In the genomic region with DNA sequence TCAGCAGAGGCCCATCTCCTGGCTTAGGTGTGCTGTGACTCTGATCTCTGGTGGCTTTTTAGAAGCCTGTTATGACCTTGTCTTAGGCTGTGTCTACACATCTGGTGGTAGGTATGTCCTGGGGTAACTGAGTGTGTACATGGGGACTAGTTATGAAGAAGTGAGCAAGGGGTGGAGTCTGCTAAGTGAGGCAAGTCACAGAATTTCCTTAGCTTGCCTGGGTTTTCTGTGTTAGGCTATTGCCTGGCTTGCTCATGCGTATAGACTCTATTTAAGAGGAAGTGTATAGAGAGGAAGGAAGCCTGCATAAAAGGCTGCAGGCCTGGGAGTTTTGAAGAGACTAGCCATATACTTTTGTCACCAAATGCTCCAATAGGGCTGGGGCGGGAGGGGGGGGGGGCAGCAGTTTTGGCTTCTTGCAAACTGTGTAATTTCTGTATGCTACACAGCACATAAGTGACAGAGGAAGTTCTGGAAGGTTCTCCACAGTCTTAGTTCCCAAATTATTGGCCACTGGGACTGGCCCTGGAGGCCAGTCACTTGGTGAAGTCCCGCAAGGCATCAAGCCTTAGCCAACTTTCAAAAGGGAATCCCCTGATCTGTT, we compare ENCODE assay signal across 8 mouse cellular contexts. TPM values are rescaled to one million over a fixed set of nuclear protein-coding genes. Genes with fewer than 3 reads are reported as not detected.
A peak's percentile ranks its signal among the peaks of the same experiment; 100 is the strongest.
DNase-seq lines count a peak whose midpoint lies in the region; ATAC-seq and TF ChIP-seq lines count a peak whose summit lies in the region.

No protein-coding gene starts in this region.

- no peak; the same call in 1 of the 2 replicates for TF ChIP-seq EP300 in CH12.LX (IDR thresholded peaks at IDR 0.05; ENCODE audit: low read length)

- DNase-seq in CH12.LX (ENCODE audit: extremely low read depth): peak; percentile 93
- peak; percentile 57 for DNase-seq in c-Kit-positive CD71-negative TER-119-negative erythroid progenitor cells, embryonic 14.5 days (ENCODE audit: low read depth)
- DNase-seq in lung, embryonic 14.5 days: peak; percentile 42
- DNase-seq in urinary bladder, postnatal 25 days (ENCODE audit: low spot score): no peak
- DNase-seq in frontal cortex, adult 2 months (ENCODE audit: extremely low spot score in 1 of 2, low spot score in 1 of 2): no peak
- no peak for DNase-seq in left cerebral cortex, adult 11 months (ENCODE audit: low spot score)

- ATAC-seq in hematopoietic stem cell, adult 5-6 weeks (replicated peaks in 1 of 2; ENCODE audit: insufficient read depth in 1 of 2, low FRiP score in 2 of 2, low TSS enrichment in 1 of 2, low read depth in 1 of 2, poor library complexity in 2 of 2, severe bottlenecking in 2 of 2): peak; percentile 51 to 69
- ATAC-seq in lung, embryonic 14.5 days (ENCODE audit: insufficient read depth): peak; percentile 12; the same call in 1 of the 2 replicates

- peak overlapping the region; percentile 92 for H3K4me2 ChIP-seq in CH12.LX (ENCODE audit: insufficient read depth, low read depth, poor library complexity, severe bottlenecking)
- peak overlapping the region; percentile 68 for H3K4me2 ChIP-seq in lung, embryonic 14.5 days

- in situ Hi-C loops in CH12.LX (cut with MboI; ENCODE audit: low pct_ligation_motif_present, low pct_unique_long_range_greater_than_20kb, low sequenced_read_pairs): loop anchor here (5.0 kb wide), 3 partner anchors 117 to 292 kb away; no protein-coding TSS in a partner anchor

- no peaks in the 10 kb centered on the region for H3K36me3 ChIP-seq in CH12.LX (replicated peaks in 1 of 2; ENCODE audit: control insufficient read depth in 1 of 2, insufficient read depth in 1 of 2, low read length in 1 of 2)
- no peaks in the 10 kb centered on the region for H3K36me3 ChIP-seq in lung, embryonic 14.5 days (ENCODE audit: insufficient read depth)

- peaks cover 6 to 39% of the 10 kb centered on the region in 2 experiments for H3K4me1 ChIP-seq in CH12.LX (ENCODE audit: control insufficient read depth in 1 of 2, insufficient read depth in 2 of 2)
- H3K4me1 ChIP-seq in lung, embryonic 14.5 days (ENCODE audit: insufficient read depth): 0 out of 2 replicates have a peak, but pooled peaks cover 2% of the 10 kb centered on the region
- H3K4me1 ChIP-seq in olfactory bulb, adult 2 months (ENCODE audit: control insufficient read depth, insufficient read depth, low read length): peaks cover 13% of the 10 kb centered on the region

- no peak for TF ChIP-seq CTCF in CH12.LX (conservative IDR thresholded peaks at IDR 0.05 in 1 of 2, IDR thresholded peaks at IDR 0.05 in 1 of 2; ENCODE audit: low read depth in 2 of 2, low read length in 2 of 2)
- TF ChIP-seq CTCF in lung, embryonic 14.5 days (IDR thresholded peaks at IDR 0.05; ENCODE audit: low read depth): no peak
- TF ChIP-seq CTCF in olfactory bulb, adult 2 months (IDR thresholded peaks at IDR 0.05; ENCODE audit: insufficient read depth, low read depth, low read length): no peak

- peaks cover 36% of the 10 kb centered on the region for H3K79me2 ChIP-seq in CH12.LX (replicated peaks; ENCODE audit: control insufficient read depth, extremely low read depth, insufficient read depth, poor library complexity, severe bottlenecking)

- peak overlapping the region; percentile 93 for H3K9ac ChIP-seq in CH12.LX (ENCODE audit: insufficient read depth, low read depth)
- H3K9ac ChIP-seq in lung, embryonic 14.5 days: no peak overlapping the region

- peak overlapping the region in 2 of 3 experiments; percentile 73 to 88 for H3K4me3 ChIP-seq in CH12.LX (replicated peaks in 1 of 3; ENCODE audit: low read depth in 2 of 3, low read length in 2 of 3, poor library complexity in 1 of 3)
- H3K4me3 ChIP-seq in lung, embryonic 14.5 days (ENCODE audit: low read depth, low read length): peak overlapping the region; percentile 48
- peak overlapping the region; percentile 41; the same call in 1 of the 2 replicates for H3K4me3 ChIP-seq in olfactory bulb, adult 2 months (ENCODE audit: insufficient read depth, low read depth, low read length)

- TF ChIP-seq RAD21 in CH12.LX (IDR thresholded peaks at IDR 0.05; ENCODE audit: low read depth, low read length): no peak; the same call in none of the 2 replicates

- 60% methylated on average over 3 of the region's 3 CpGs for WGBS in lung, embryonic 14.5 days
- WGBS in olfactory bulb, adult 2 months: 78% methylated on average over 3 of the region's 3 CpGs

- H3K27ac ChIP-seq in CH12.LX (ENCODE audit: insufficient read depth, low read depth): peak overlapping the region; percentile 97
- peak overlapping the region; percentile 60 for H3K27ac ChIP-seq in lung, embryonic 14.5 days (ENCODE audit: low read depth)
- no peak overlapping the region for H3K27ac ChIP-seq in olfactory bulb, adult 2 months (ENCODE audit: insufficient read depth, low read depth, low read length)

- H3K27me3 ChIP-seq in CH12.LX (replicated peaks): no peaks in the 10 kb centered on the region
- no peaks in the 10 kb centered on the region for H3K27me3 ChIP-seq in lung, embryonic 14.5 days (ENCODE audit: insufficient read depth, low read length)

- peak; percentile 73 for TF ChIP-seq POLR2A in CH12.LX (IDR thresholded peaks at IDR 0.05; ENCODE audit: low read depth, low read length)
- TF ChIP-seq POLR2A in olfactory bulb, adult 2 months (IDR thresholded peaks at IDR 0.05; ENCODE audit: insufficient read depth, low read depth, low read length): no peak

- dilution Hi-C loops in CH12.LX (cut with MboI; ENCODE audit: extremely low pct_ligation_motif_present, extremely low pct_unique_long_range_greater_than_20kb, low sequenced_read_pairs): no loop called here

- no peaks in the 10 kb centered on the region for H3K9me3 ChIP-seq in CH12.LX (replicated peaks; ENCODE audit: low read length)
- H3K9me3 ChIP-seq in lung, embryonic 14.5 days (ENCODE audit: low read depth, low read length): no peaks in the 10 kb centered on the region

TF ChIP-seq in CH12.LX, 34 proteins besides CTCF, POLR2A, EP300 and RAD21 (continues in another document):
- TF ChIP-seq MAFK (IDR thresholded peaks at IDR 0.05; ENCODE audit: insufficient replicate concordance, low read length) (no peak; the same call in 1 of the 2 replicates), ZKSCAN1 (IDR thresholded peaks at IDR 0.05; ENCODE audit: borderline replicate concordance, low read depth, low read length) (no peak), UBTF (IDR thresholded peaks at IDR 0.05; ENCODE audit: low read depth, low read length) (no peak), GABPA (IDR thresholded peaks at IDR 0.05; ENCODE audit: insufficient replicate concordance, low read depth, low read length) (no peak), SIN3A (IDR thresholded peaks at IDR 0.05; ENCODE audit: low read length) (no peak; the same call in 1 of the 2 replicates), SMC3 (IDR thresholded peaks at IDR 0.05; ENCODE audit: low read depth, low read length) (peak; percentile 25; the same call in 1 of the 2 replicates), MXI1 (IDR thresholded peaks at IDR 0.05; ENCODE audit: low read depth, low read length) (no peak), TBP (conservative IDR thresholded peaks at IDR 0.05; ENCODE audit: low read depth, low read length) (peak; percentile 95), E2F4 (IDR thresholded peaks at IDR 0.05; ENCODE audit: insufficient replicate concordance, low read depth, low read length) (no peak), TCF12 (IDR thresholded peaks at IDR 0.05; ENCODE audit: low read depth, low read length) (peak; percentile 67), MEF2A (IDR thresholded peaks at IDR 0.05; ENCODE audit: borderline replicate concordance, low read depth, low read length) (no peak), CHD2 (IDR thresholded peaks at IDR 0.05; ENCODE audit: low read length) (no peak), POLR2AphosphoS2 (IDR thresholded peaks at IDR 0.05; ENCODE audit: low read depth, low read length) (peak; percentile 65), HCFC1 (IDR thresholded peaks at IDR 0.05; ENCODE audit: low read depth, low read length) (no peak), ZNF384 (IDR thresholded peaks at IDR 0.05; ENCODE audit: low read depth, low read length) (no peak), JUND (conservative IDR thresholded peaks at IDR 0.05; ENCODE audit: low read depth, low read length) (0 out of 2 replicates have a peak, but pooled peaks have one; percentile 37), MYC (IDR thresholded peaks at IDR 0.05; ENCODE audit: low read depth, low read length) (no peak), ZMIZ1 (IDR thresholded peaks at IDR 0.05; ENCODE audit: low read depth, low read length) (peak; percentile 93), BHLHE40 (IDR thresholded peaks at IDR 0.05; ENCODE audit: low read depth, low read length) (peak; percentile 74), USF2 (conservative IDR thresholded peaks at IDR 0.05; ENCODE audit: low read depth, low read length) (no peak), MAZ (IDR thresholded peaks at IDR 0.05; ENCODE audit: low read depth, low read length) (0 out of 2 replicates have a peak, but pooled peaks have one; percentile 38), ETS1 (conservative IDR thresholded peaks at IDR 0.05; ENCODE audit: low read depth, low read length) (peak; percentile 75; the same call in 1 of the 2 replicates), ZC3H11A (IDR thresholded peaks at IDR 0.05; ENCODE audit: low read depth, low read length) (no peak), IRF4 (IDR thresholded peaks at IDR 0.05; ENCODE audit: low read depth, low read length) (no peak; the same call in none of the 2 replicates), KAT2A (IDR thresholded peaks at IDR 0.05; ENCODE audit: insufficient replicate concordance, low read length) (no peak), USF1 (IDR thresholded peaks at IDR 0.05; ENCODE audit: low read depth, low read length) (no peak), MAX (IDR thresholded peaks at IDR 0.05; ENCODE audit: low read length) (0 out of 2 replicates have a peak, but pooled peaks have one; percentile 41), PAX5 (IDR thresholded peaks at IDR 0.05; ENCODE audit: low read length) (no peak), ELF1 (IDR thresholded peaks at IDR 0.05; ENCODE audit: low read depth, low read length) (peak; percentile 39; the same call in 1 of the 2 replicates), NELFE (IDR thresholded peaks at IDR 0.05; ENCODE audit: low read depth, low read length) (peak; percentile 81), JUN (IDR thresholded peaks at IDR 0.05; ENCODE audit: insufficient read depth, low read depth, low read length) (no peak)

RNA-seq across cellular contexts. Expression of a gene that starts 0.5 kb away (rescaled TPM):
- 79.3 and 80.0 TPM in 2 replicates for total RNA-seq in CH12.LX (2012; rRNA removed)
- 54.3 and 55.7 TPM in 2 replicates for total RNA-seq in CH12.LX (2014; rRNA removed)
- polyA plus RNA-seq in CH12.LX (2012; ENCODE audit: insufficient read length, low read depth): 44.7 and 51.2 TPM in 2 replicates
- total RNA-seq in hematopoietic stem cell, adult 5-6 weeks (2017): 117 and 133 TPM in 2 replicates
- polyA plus RNA-seq in lung, embryonic 14.5 days (2014; fragmentation: Nextera tagmentation; extraction: Ambion mirVana): 7.9 and 8.2 TPM in 2 replicates
- 89.7 and 183 TPM in 2 replicates for polyA plus RNA-seq in olfactory bulb, adult 2 months (2012; ENCODE audit: insufficient read depth, insufficient read length, low replicate concordance, missing spikeins)
- 3.0 and 4.5 TPM in 2 replicates for polyA plus RNA-seq in frontal cortex, adult 2 months (2012; rRNA removed)

Comparison
In these comparisons a context has a peak if more than half of its experiments do, and no peak if none do; other contexts are left out.
1. DNase-seq: peak in CH12.LX (single experiment), c-Kit-positive CD71-negative TER-119-negative erythroid progenitor cells, embryonic 14.5 days (single experiment) and lung, embryonic 14.5 days (single experiment); none in urinary bladder, postnatal 25 days (single experiment), frontal cortex, adult 2 months (0 of 2) and left cerebral cortex, adult 11 months (single experiment).
2. Peak in every context shown above with its lines, with median percentiles within 50 percentile points of each other: H3K4me3 ChIP-seq.